Mouse (Mus musculus): ENCODE data around the gene Cacna2d2. TPM values are rescaled to one million over a fixed set of nuclear protein-coding genes. Genes with fewer than 3 reads are reported as not detected.

The Cacna2d2 gene
- polyA plus RNA-seq, 1 experiment from 2014 or later = 0.77 TPM

Other genes with a start within 250 kb of the Cacna2d2 start
- gene Dock3, start 167.7 kb upstream of the Cacna2d2 start, polyA plus RNA-seq (2015; fragmentation: Nextera tagmentation; extraction: Ambion mirVana) = 0.64 and 1.2 TPM in 2 replicates
- 41.1 and 47.6 TPM in 2 replicates for gene Mapkapk3, start 109.7 kb upstream of the Cacna2d2 start, polyA plus RNA-seq (2015; fragmentation: Nextera tagmentation; extraction: Ambion mirVana)
- 17.5 and 19.9 TPM in 2 replicates for gene Cish, start 103.6 kb upstream of the Cacna2d2 start, polyA plus RNA-seq (2015; fragmentation: Nextera tagmentation; extraction: Ambion mirVana)
- 11.2 and 11.8 TPM in 2 replicates for gene Hemk1, start 61.3 kb upstream of the Cacna2d2 start, polyA plus RNA-seq (2015; fragmentation: Nextera tagmentation; extraction: Ambion mirVana)
- 0.21 and 0.26 TPM in 2 replicates for gene 6430571L13Rik, start 59.0 kb upstream of the Cacna2d2 start, polyA plus RNA-seq (2015; fragmentation: Nextera tagmentation; extraction: Ambion mirVana)
- 39.4 and 40.6 TPM in 2 replicates for gene Tmem115, start 134.3 kb downstream of the Cacna2d2 start, polyA plus RNA-seq (2015; fragmentation: Nextera tagmentation; extraction: Ambion mirVana)
- gene Cyb561d2, start 142.6 kb downstream of the Cacna2d2 start, polyA plus RNA-seq (2015; fragmentation: Nextera tagmentation; extraction: Ambion mirVana) = 39.2 and 39.9 TPM in 2 replicates
- gene Nprl2, start 142.6 kb downstream of the Cacna2d2 start, polyA plus RNA-seq (2015; fragmentation: Nextera tagmentation; extraction: Ambion mirVana) = 39.1 and 39.8 TPM in 2 replicates
- gene Zmynd10, start 147.7 kb downstream of the Cacna2d2 start, polyA plus RNA-seq (2015; fragmentation: Nextera tagmentation; extraction: Ambion mirVana) = 2.3 and 2.5 TPM in 2 replicates
- 52.5 and 53.7 TPM in 2 replicates for gene Rassf1, start 151.9 kb downstream of the Cacna2d2 start, polyA plus RNA-seq (2015; fragmentation: Nextera tagmentation; extraction: Ambion mirVana)
- gene Tusc2, start 163.6 kb downstream of the Cacna2d2 start, polyA plus RNA-seq (2015; fragmentation: Nextera tagmentation; extraction: Ambion mirVana) = 49.6 and 50.6 TPM in 2 replicates
- gene Hyal2, start 168.3 kb downstream of the Cacna2d2 start, polyA plus RNA-seq (2015; fragmentation: Nextera tagmentation; extraction: Ambion mirVana) = 88.2 and 91.2 TPM in 2 replicates
- gene Hyal1, start 177.3 kb downstream of the Cacna2d2 start, polyA plus RNA-seq (2015; fragmentation: Nextera tagmentation; extraction: Ambion mirVana) = 5.8 and 5.9 TPM in 2 replicates
- 19.2 and 20.2 TPM in 2 replicates for gene Naa80, start 179.3 kb downstream of the Cacna2d2 start, polyA plus RNA-seq (2015; fragmentation: Nextera tagmentation; extraction: Ambion mirVana)
- gene Hyal3, start 181.2 kb downstream of the Cacna2d2 start, polyA plus RNA-seq (2015; fragmentation: Nextera tagmentation; extraction: Ambion mirVana) = 0.66 and 0.68 TPM in 2 replicates
- gene Ifrd2, start 188.0 kb downstream of the Cacna2d2 start, polyA plus RNA-seq (2015; fragmentation: Nextera tagmentation; extraction: Ambion mirVana) = 79.0 and 89.6 TPM in 2 replicates
- gene Sema3b, start 209.6 kb downstream of the Cacna2d2 start, polyA plus RNA-seq (2015; fragmentation: Nextera tagmentation; extraction: Ambion mirVana) = 50.4 and 54.9 TPM in 2 replicates
- gene Gnai2, start 235.8 kb downstream of the Cacna2d2 start, polyA plus RNA-seq (2015; fragmentation: Nextera tagmentation; extraction: Ambion mirVana) = 301 and 311 TPM in 2 replicates

Data from intestine, embryonic 16.5 days (tissue).